Mouse (Mus musculus): ENCODE measurements around the gene Upp2. TPM values are rescaled to one million over a fixed set of nuclear protein-coding genes. Genes with fewer than 3 reads are reported as not detected.
A peak's percentile ranks its signal among the peaks of the same experiment; 100 is the strongest.

Gene Upp2
- polyA plus RNA-seq, 1 experiment from 2014 or later = 14.4 TPM

- Histone ChIP-seq H3K9me3 (ENCODE audit: control insufficient read depth, low read length) (no peaks in the 10 kb centered on the region), H3K36me3 (ENCODE audit: control insufficient read depth, insufficient read depth, low read length) (no peaks in the 10 kb centered on the region), H3K27ac (replicated peaks; ENCODE audit: low read depth, low read length) (no peak overlapping the region), H3K9ac (replicated peaks; ENCODE audit: low read length) (no peak overlapping the region), H3K27me3 (ENCODE audit: control insufficient read depth, insufficient read depth, low read length) (0 out of 2 replicates have a peak, but pooled peaks cover 4% of the 10 kb centered on the region), H3K4me1 (ENCODE audit: control insufficient read depth, insufficient read depth, low read length) (0 out of 2 replicates have a peak, but pooled peaks cover 10% of the 10 kb centered on the region), H3K4me2 (ENCODE audit: low read length) (no peak overlapping the region), H3K4me3 (replicated peaks; ENCODE audit: low read depth, low read length) (no peak overlapping the region)
- ATAC-seq (ENCODE audit: low FRiP score, low TSS enrichment) (no peak), DNase-seq (no peak)
- WGBS = 54% methylated on average over 7 of the region's 7 CpGs
Measured at GRCm38 (mm10) chr2:58663404-58664120, 96.5 kb downstream of the Upp2 start.

GRCm38 (mm10) chr2:58665081-58665814, 98.2 kb downstream of the Upp2 start:
- Histone ChIP-seq H3K36me3 (ENCODE audit: control insufficient read depth, insufficient read depth, low read length) (no peaks in the 10 kb centered on the region), H3K4me2 (ENCODE audit: low read length) (no peak overlapping the region), H3K4me3 (replicated peaks; ENCODE audit: low read depth, low read length) (no peak overlapping the region), H3K4me1 (ENCODE audit: control insufficient read depth, insufficient read depth, low read length) (0 out of 2 replicates have a peak, but pooled peaks cover 10% of the 10 kb centered on the region), H3K9ac (replicated peaks; ENCODE audit: low read length) (no peak overlapping the region), H3K27ac (replicated peaks; ENCODE audit: low read depth, low read length) (no peak overlapping the region), H3K9me3 (ENCODE audit: control insufficient read depth, low read length) (no peaks in the 10 kb centered on the region), H3K27me3 (ENCODE audit: control insufficient read depth, insufficient read depth, low read length) (0 out of 2 replicates have a peak, but pooled peaks cover 4% of the 10 kb centered on the region)
- ATAC-seq (ENCODE audit: low FRiP score, low TSS enrichment) (no peak), DNase-seq (peak; percentile 82)
- 84% methylated on average over 12 of the region's 12 CpGs for WGBS

- WGBS = 80% methylated on average over 3 of the region's 3 CpGs
- Histone ChIP-seq H3K9ac (replicated peaks; ENCODE audit: low read length) (no peak overlapping the region), H3K27ac (replicated peaks; ENCODE audit: low read depth, low read length) (no peak overlapping the region), H3K9me3 (ENCODE audit: control insufficient read depth, low read length) (peaks cover 3% of the 10 kb centered on the region; the same call in 1 of the 2 replicates), H3K4me2 (ENCODE audit: low read length) (no peak overlapping the region), H3K27me3 (ENCODE audit: control insufficient read depth, insufficient read depth, low read length) (0 out of 2 replicates have a peak, but pooled peaks cover 4% of the 10 kb centered on the region), H3K4me1 (ENCODE audit: control insufficient read depth, insufficient read depth, low read length) (0 out of 2 replicates have a peak, but pooled peaks cover 8% of the 10 kb centered on the region), H3K36me3 (ENCODE audit: control insufficient read depth, insufficient read depth, low read length) (no peaks in the 10 kb centered on the region), H3K4me3 (replicated peaks; ENCODE audit: low read depth, low read length) (no peak overlapping the region)
- DNase-seq = no peak
- no peak for ATAC-seq (ENCODE audit: low FRiP score, low TSS enrichment)
Measured at GRCm38 (mm10) chr2:58667298-58667697, 100.2 kb downstream of the Upp2 start.

GRCm38 (mm10) chr2:58667991-58668390, 100.9 kb downstream of the Upp2 start:
- 0 out of 2 replicates have a peak, but pooled peaks cover 4% of the 10 kb centered on the region for H3K27me3 ChIP-seq (ENCODE audit: control insufficient read depth, insufficient read depth, low read length)
- H3K4me2 ChIP-seq (ENCODE audit: low read length) = no peak overlapping the region
- no peak overlapping the region for H3K4me3 ChIP-seq (replicated peaks; ENCODE audit: low read depth, low read length)
- no peaks in the 10 kb centered on the region for H3K36me3 ChIP-seq (ENCODE audit: control insufficient read depth, insufficient read depth, low read length)
- ATAC-seq (ENCODE audit: low FRiP score, low TSS enrichment) = no peak
- 55% methylated on average over 9 of the region's 9 CpGs for WGBS
- H3K9me3 ChIP-seq (ENCODE audit: control insufficient read depth, low read length) = peaks cover 3% of the 10 kb centered on the region; the same call in 1 of the 2 replicates
- peak; percentile 83 for DNase-seq
- no peak overlapping the region for H3K9ac ChIP-seq (replicated peaks; ENCODE audit: low read length)
- H3K27ac ChIP-seq (replicated peaks; ENCODE audit: low read depth, low read length) = no peak overlapping the region
- H3K4me1 ChIP-seq (ENCODE audit: control insufficient read depth, insufficient read depth, low read length) = 0 out of 2 replicates have a peak, but pooled peaks cover 1% of the 10 kb centered on the region

- no peak overlapping the region for H3K9ac ChIP-seq (replicated peaks; ENCODE audit: low read length)
- H3K9me3 ChIP-seq (ENCODE audit: control insufficient read depth, low read length) = peaks cover 3% of the 10 kb centered on the region; the same call in 1 of the 2 replicates
- 85% methylated on average over 3 of the region's 3 CpGs for WGBS
- H3K4me1 ChIP-seq (ENCODE audit: control insufficient read depth, insufficient read depth, low read length) = no peaks in the 10 kb centered on the region
- no peak overlapping the region for H3K4me3 ChIP-seq (replicated peaks; ENCODE audit: low read depth, low read length)
- no peak overlapping the region for H3K27ac ChIP-seq (replicated peaks; ENCODE audit: low read depth, low read length)
- H3K27me3 ChIP-seq (ENCODE audit: control insufficient read depth, insufficient read depth, low read length) = no peaks in the 10 kb centered on the region
- no peaks in the 10 kb centered on the region for H3K36me3 ChIP-seq (ENCODE audit: control insufficient read depth, insufficient read depth, low read length)
- DNase-seq = no peak
- no peak for ATAC-seq (ENCODE audit: low FRiP score, low TSS enrichment)
- H3K4me2 ChIP-seq (ENCODE audit: low read length) = no peak overlapping the region
Measured at GRCm38 (mm10) chr2:58669114-58669513, 102.0 kb downstream of the Upp2 start.

GRCm38 (mm10) chr2:58672520-58672919, 105.4 kb downstream of the Upp2 start:
- Histone ChIP-seq H3K27me3 (ENCODE audit: control insufficient read depth, insufficient read depth, low read length) (no peaks in the 10 kb centered on the region), H3K9me3 (ENCODE audit: control insufficient read depth, low read length) (peaks cover 3% of the 10 kb centered on the region; the same call in 1 of the 2 replicates), H3K4me1 (ENCODE audit: control insufficient read depth, insufficient read depth, low read length) (no peaks in the 10 kb centered on the region), H3K9ac (replicated peaks; ENCODE audit: low read length) (no peak overlapping the region), H3K27ac (replicated peaks; ENCODE audit: low read depth, low read length) (no peak overlapping the region), H3K4me2 (ENCODE audit: low read length) (no peak overlapping the region), H3K36me3 (ENCODE audit: control insufficient read depth, insufficient read depth, low read length) (no peaks in the 10 kb centered on the region), H3K4me3 (replicated peaks; ENCODE audit: low read depth, low read length) (no peak overlapping the region)
- WGBS = 87% methylated on average over 2 of the region's 2 CpGs
- DNase-seq = no peak
- no peak for ATAC-seq (ENCODE audit: low FRiP score, low TSS enrichment)

GRCm38 (mm10) chr2:58679968-58680367, 112.9 kb downstream of the Upp2 start:
- Histone ChIP-seq H3K4me2 (ENCODE audit: low read length) (no peak overlapping the region), H3K9ac (replicated peaks; ENCODE audit: low read length) (no peak overlapping the region), H3K4me1 (ENCODE audit: control insufficient read depth, insufficient read depth, low read length) (no peaks in the 10 kb centered on the region), H3K27me3 (ENCODE audit: control insufficient read depth, insufficient read depth, low read length) (no peaks in the 10 kb centered on the region), H3K9me3 (ENCODE audit: control insufficient read depth, low read length) (no peaks in the 10 kb centered on the region), H3K4me3 (replicated peaks; ENCODE audit: low read depth, low read length) (no peak overlapping the region), H3K36me3 (ENCODE audit: control insufficient read depth, insufficient read depth, low read length) (no peaks in the 10 kb centered on the region), H3K27ac (replicated peaks; ENCODE audit: low read depth, low read length) (no peak overlapping the region)
- 85% methylated on average over 12 of the region's 12 CpGs for WGBS
- DNase-seq (no peak), ATAC-seq (ENCODE audit: low FRiP score, low TSS enrichment) (0 out of 2 replicates have a peak, but pooled peaks have one; percentile 11)

GRCm38 (mm10) chr2:58680794-58681193, 113.7 kb downstream of the Upp2 start:
- no peak overlapping the region for H3K4me3 ChIP-seq (replicated peaks; ENCODE audit: low read depth, low read length)
- DNase-seq = peak; percentile 88
- no peaks in the 10 kb centered on the region for H3K27me3 ChIP-seq (ENCODE audit: control insufficient read depth, insufficient read depth, low read length)
- no peaks in the 10 kb centered on the region for H3K9me3 ChIP-seq (ENCODE audit: control insufficient read depth, low read length)
- H3K27ac ChIP-seq (replicated peaks; ENCODE audit: low read depth, low read length) = no peak overlapping the region
- 35% methylated on average over 6 of the region's 6 CpGs for WGBS
- no peak for ATAC-seq (ENCODE audit: low FRiP score, low TSS enrichment)
- no peak overlapping the region for H3K4me2 ChIP-seq (ENCODE audit: low read length)
- H3K9ac ChIP-seq (replicated peaks; ENCODE audit: low read length) = no peak overlapping the region
- H3K4me1 ChIP-seq (ENCODE audit: control insufficient read depth, insufficient read depth, low read length) = no peaks in the 10 kb centered on the region
- no peaks in the 10 kb centered on the region for H3K36me3 ChIP-seq (ENCODE audit: control insufficient read depth, insufficient read depth, low read length)

All from midbrain, embryonic 14.5 days (tissue).